Mouse (Mus musculus) lung, postnatal 0 days (tissue): ENCODE results near the gene 1700001C19Rik.

Source experiments
- CTCF ChIP-seq: IDR thresholded peaks from 2 replicates; pipeline ENCODE4 v1.5.1; 2016; ENCODE audit warnings: antibody characterized with exemption, mild to moderate bottlenecking
- EP300 ChIP-seq: IDR thresholded peaks from 2 replicates; pipeline ENCODE4 v1.6.1; 2016; ENCODE audit warnings: antibody characterized with exemption, mild to moderate bottlenecking, control low read depth

- TF ChIP-seq CTCF (no peak), EP300 (no peak)
Observed at GRCm38 (mm10) chr17:47420195-47420594, 17.0 kb downstream of the 1700001C19Rik start.
